Mouse (Mus musculus) lung, postnatal 0 days (tissue): ENCODE data around the gene Rgs9bp.

Experiments used
- CTCF ChIP-seq: IDR thresholded peaks from 2 replicates; pipeline ENCODE4 v1.5.1; 2016; ENCODE audit warnings: antibody characterized with exemption, mild to moderate bottlenecking
- EP300 ChIP-seq: IDR thresholded peaks from 2 replicates; pipeline ENCODE4 v1.6.1; 2016; ENCODE audit warnings: antibody characterized with exemption, mild to moderate bottlenecking, control low read depth

DNA sequence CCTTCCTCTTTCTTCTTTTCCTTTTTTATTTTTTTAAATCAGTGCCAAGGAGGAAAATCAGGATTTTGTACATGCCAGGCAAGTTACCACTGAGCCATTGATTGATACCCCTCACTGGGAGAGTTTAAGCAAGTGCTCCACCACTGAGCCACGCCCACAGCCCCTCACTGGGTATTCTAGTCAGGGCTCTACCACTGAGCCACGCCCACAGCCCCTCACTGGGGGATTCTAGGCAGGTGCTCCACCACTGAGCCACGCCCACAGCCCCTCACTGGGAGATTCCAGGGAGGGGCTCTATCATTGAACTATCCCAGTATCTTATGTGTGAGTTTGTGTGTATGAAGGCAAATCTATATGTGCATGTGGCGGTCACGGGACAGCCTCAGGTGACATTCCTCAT is 8.9 kb upstream of the Rgs9bp start:
- TF ChIP-seq CTCF (no peak), EP300 (no peak)
